Mouse (Mus musculus) embryonic fibroblast, embryonic 13.5 days (primary cell): ENCODE results near the gene C8g. TPM values are rescaled to one million over a fixed set of nuclear protein-coding genes. Genes with fewer than 3 reads are reported as not detected.
A peak's percentile ranks its signal among the peaks of the same experiment; 100 is the strongest.

Experiments
- H3K27ac ChIP-seq: 2 replicates; pipeline ENCODE4 v1.5.1; 2012; ENCODE audit warnings: low read length, control low read depth, inconsistent platforms; ENCODE audit not compliant: insufficient read depth
- H3K4me1 ChIP-seq: 2 replicates; pipeline ENCODE4 v1.6.1; 2011; ENCODE audit warnings: low read length; ENCODE audit not compliant: control insufficient read depth, insufficient read depth
- H3K4me3 ChIP-seq: 2 replicates; pipeline ENCODE4 v1.5.1; 2011; ENCODE audit warnings: mild to moderate bottlenecking, control low read depth, low read length; ENCODE audit not compliant: insufficient read depth
- CTCF ChIP-seq: IDR thresholded peaks from 2 replicates; pipeline ENCODE4 v1.5.1; 2011; ENCODE audit warnings: mild to moderate bottlenecking, control low read depth, low read length, moderate library complexity, borderline replicate concordance; ENCODE audit not compliant: insufficient read depth
- POLR2A ChIP-seq: IDR thresholded peaks from 2 replicates; pipeline ENCODE4 v1.6.1; 2011; ENCODE audit warnings: low read depth, mild to moderate bottlenecking, control low read depth, low read length, moderate library complexity
- polyA plus RNA-seq: library from polyadenylated mRNA; stranded (reverse); fragments of >200 nt; gene quantifications from 2 replicates; pipeline ENCODE4 v1.2.4, GENCODE M21; 2011; ENCODE audit warnings: low read depth; ENCODE audit not compliant: missing spikeins, insufficient read length

Gene C8g
- polyA plus RNA-seq, 1 experiment: 0.91 TPM

GRCm38 (mm10) chr2:25468962-25469915 lies 32.3 kb downstream of the C8g start:
- TF ChIP-seq POLR2A (no peak), CTCF (no peak)
- no peaks in the 10 kb centered on the region for H3K4me1 ChIP-seq
- H3K4me3 ChIP-seq: no peak overlapping the region
- H3K27ac ChIP-seq: no peak overlapping the region

GRCm38 (mm10) chr2:25467606-25468303 lies 33.8 kb downstream of the C8g start:
- TF ChIP-seq CTCF (no peak), POLR2A (no peak)
- no peak overlapping the region for H3K4me3 ChIP-seq
- no peak overlapping the region for H3K27ac ChIP-seq
- H3K4me1 ChIP-seq: no peaks in the 10 kb centered on the region

GRCm38 (mm10) chr2:25465816-25466635 lies 35.5 kb downstream of the C8g start:
- TF ChIP-seq POLR2A: no peak
- no peak for TF ChIP-seq CTCF
- Histone ChIP-seq H3K27ac (no peak overlapping the region), H3K4me3 (no peak overlapping the region), H3K4me1 (no peaks in the 10 kb centered on the region)

GRCm38 (mm10) chr2:25465256-25465655 lies 36.3 kb downstream of the C8g start:
- H3K27ac ChIP-seq: no peak overlapping the region
- no peaks in the 10 kb centered on the region for H3K4me1 ChIP-seq
- TF ChIP-seq POLR2A: no peak
- no peak for TF ChIP-seq CTCF
- no peak overlapping the region for H3K4me3 ChIP-seq

- Histone ChIP-seq H3K4me3 (no peak overlapping the region), H3K4me1 (no peaks in the 10 kb centered on the region), H3K27ac (no peak overlapping the region)
- TF ChIP-seq CTCF (no peak), POLR2A (no peak)
These were observed 37.9 kb downstream of the C8g start for GRCm38 (mm10) chr2:25463630-25464029.

- TF ChIP-seq POLR2A: no peak
These were observed 40.1 kb downstream of the C8g start for GRCm38 (mm10) chr2:25461407-25461806.

GRCm38 (mm10) chr2:25460551-25461309 lies 40.8 kb downstream of the C8g start, which contains the start of gene Paxx:
Gene Paxx, minus strand, starts transcription at chr2:25461094.
- TF ChIP-seq CTCF (no peak), POLR2A (peak; percentile 76)
- Histone ChIP-seq H3K27ac (peak within 1 kb of the TSS; percentile 26; the same call in 1 of the 2 replicates), H3K4me1 (no peaks in the 10 kb centered on the region), H3K4me3 (peak within 1 kb of the TSS; percentile 71)

More at GRCm38 (mm10) chr2:25461407-25461806, 40.1 kb downstream of the C8g start:
- Histone ChIP-seq H3K4me1 (no peaks in the 10 kb centered on the region), H3K4me3 (peak overlapping the region; percentile 16; the same call in 1 of the 2 replicates), H3K27ac (no peak overlapping the region)

- H3K4me1 ChIP-seq: no peaks in the 10 kb centered on the region
- no peak for TF ChIP-seq CTCF
- no peak for TF ChIP-seq POLR2A
- H3K4me3 ChIP-seq: peak overlapping the region; percentile 71
- H3K27ac ChIP-seq: no peak overlapping the region
These were observed 41.4 kb downstream of the C8g start for GRCm38 (mm10) chr2:25460135-25460534.

- TF ChIP-seq POLR2A: no peak
- TF ChIP-seq CTCF: no peak
- Histone ChIP-seq H3K4me1 (no peaks in the 10 kb centered on the region), H3K27ac (no peak overlapping the region)
These were observed 42.6 kb downstream of the C8g start for GRCm38 (mm10) chr2:25458911-25459310.

More at GRCm38 (mm10) chr2:25458911-25459310, 42.6 kb downstream of the C8g start:
- no peak overlapping the region for H3K4me3 ChIP-seq
